Mouse (Mus musculus) midbrain, embryonic 11.5 days (tissue): ENCODE measurements around the gene Drap1. TPM values are rescaled to one million over a fixed set of nuclear protein-coding genes. Genes with fewer than 3 reads are reported as not detected.
A peak's percentile ranks its signal among the peaks of the same experiment; 100 is the strongest.

Experiments used
- ATAC-seq: fragments of 200-750 bp; cut with Nextera tagmentation; 2 replicates; pipeline ENCODE4 v1.8.0; 2017; ENCODE audit warnings: moderate TSS enrichment, moderate library complexity; ENCODE audit not compliant: low FRiP score
- DNase-seq: peaks from one replicate; pipeline ENCODE4 v3.0.0; 2015; ENCODE audit warnings: low spot score; ENCODE audit errors: missing footprints
- H3K27ac ChIP-seq: fragments of 300-500 bp; sonication (generic); 2 replicates; pipeline ENCODE4 v1.5.1; 2014; ENCODE audit warnings: low read depth, low read length
- H3K27me3 ChIP-seq: fragments of 300-500 bp; sonication (generic); 2 replicates; pipeline ENCODE4 v1.6.1; 2014; ENCODE audit warnings: mild to moderate bottlenecking, low read length, moderate library complexity, mixed read lengths; ENCODE audit not compliant: control insufficient read depth, insufficient read depth
- H3K36me3 ChIP-seq: fragments of 300-500 bp; sonication (generic); 2 replicates; pipeline ENCODE4 v1.6.1; 2014; ENCODE audit warnings: mild to moderate bottlenecking, low read length, moderate library complexity, mixed read lengths; ENCODE audit not compliant: control insufficient read depth, insufficient read depth
- H3K4me1 ChIP-seq: fragments of 300-500 bp; sonication (generic); 2 replicates; pipeline ENCODE4 v1.6.1; 2014; ENCODE audit warnings: low read length; ENCODE audit not compliant: control insufficient read depth, insufficient read depth
- H3K4me2 ChIP-seq: fragments of 300-500 bp; sonication (generic); 2 replicates; pipeline ENCODE4 v1.6.1; 2014; ENCODE audit warnings: mild to moderate bottlenecking, moderate library complexity
- H3K4me3 ChIP-seq: fragments of 300-500 bp; sonication (generic); 2 replicates; pipeline ENCODE4 v1.5.1; 2014; ENCODE audit warnings: low read depth, low read length
- H3K9ac ChIP-seq: fragments of 300-500 bp; sonication (generic); 2 replicates; pipeline ENCODE4 v1.6.1; 2014; ENCODE audit warnings: low read length
- H3K9me3 ChIP-seq: fragments of 300-500 bp; sonication (generic); 2 replicates; pipeline ENCODE4 v1.6.1; 2016; ENCODE audit warnings: low read length; ENCODE audit not compliant: control insufficient read depth
- WGBS: fragments of 180-500 bp; shearing (Covaris S2); extraction: QIAGEN DNeasy Blood & Tissue Kit; methylation state at CpG from one replicate; pipeline ENCODE4 v1.1.7; 2014; 5-methylcytosine and 5-hydroxymethylcytosine counted together
- polyA plus RNA-seq: library from polyadenylated mRNA; unstranded; fragments of >200 nt; fragmentation: Nextera tagmentation; extraction: Ambion mirVana; gene quantifications from 2 replicates; pipeline ENCODE4 v1.2.1, GENCODE M21; 2014

Drap1 gene
- polyA plus RNA-seq, 1 experiment from 2014 or later: 204 TPM

DNA sequence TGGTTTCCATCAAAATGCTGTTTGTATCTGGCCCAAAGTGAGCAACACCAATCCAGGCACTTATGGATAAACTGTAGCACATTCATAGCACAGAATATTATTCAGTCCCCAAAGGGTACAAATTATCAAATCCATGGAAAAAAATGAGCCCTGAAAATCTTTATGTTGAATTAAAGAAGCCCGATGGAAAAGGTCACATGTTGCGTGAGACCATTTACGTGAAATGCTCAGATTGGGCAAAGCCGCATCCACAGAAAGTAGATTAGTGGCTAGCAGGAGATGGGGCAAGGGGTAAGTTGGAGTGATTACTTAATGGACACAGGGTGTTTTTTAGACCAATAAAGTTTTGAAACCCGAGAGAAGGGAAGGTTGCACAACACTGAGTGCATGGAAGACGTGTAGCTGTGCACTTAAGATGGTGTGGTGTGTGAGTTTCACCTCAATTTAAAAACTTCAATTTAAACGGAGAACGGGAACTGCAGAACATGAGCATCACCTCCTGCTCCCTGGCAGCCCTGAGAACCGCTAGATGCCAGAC is 19.7 kb upstream of the Drap1 start:
- peaks cover 12% of the 10 kb centered on the region for H3K4me1 ChIP-seq
- H3K9ac ChIP-seq: no peak overlapping the region
- peaks cover 4% of the 10 kb centered on the region; the same call in 1 of the 2 replicates for H3K9me3 ChIP-seq
- H3K4me2 ChIP-seq: no peak overlapping the region
- WGBS: 69% methylated on average over 9 of the region's 9 CpGs
- H3K36me3 ChIP-seq: no peaks in the 10 kb centered on the region
- no peak overlapping the region for H3K4me3 ChIP-seq
- H3K27ac ChIP-seq: no peak overlapping the region
- H3K27me3 ChIP-seq: peaks cover 36% of the 10 kb centered on the region
- ATAC-seq (no peak), DNase-seq (no peak)

DNA sequence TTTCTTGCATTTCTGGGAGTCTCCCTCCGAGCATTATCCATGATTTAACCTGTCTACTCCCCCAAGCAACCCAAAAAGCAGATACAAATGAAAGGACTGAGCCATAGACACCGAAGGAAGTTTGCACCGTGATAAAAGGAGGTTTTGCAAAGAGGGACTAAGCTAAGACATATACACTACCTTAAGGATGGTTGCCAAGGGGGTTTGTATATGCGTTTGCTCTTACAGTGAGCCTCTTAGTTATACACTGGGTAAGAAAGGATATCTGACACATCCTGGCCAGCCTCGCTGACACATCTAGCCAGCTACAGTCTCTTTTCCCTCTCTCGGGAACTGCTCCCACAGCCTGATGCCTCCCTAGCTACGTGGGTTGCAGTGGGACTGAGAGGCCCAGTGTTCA is 9.2 kb upstream of the Drap1 start:
- H3K4me3 ChIP-seq: no peak overlapping the region
- DNase-seq: peak; percentile 67
- 80% methylated on average over 7 of the region's 7 CpGs for WGBS
- H3K4me2 ChIP-seq: peak overlapping the region; percentile 46
- H3K4me1 ChIP-seq: peaks cover 7% of the 10 kb centered on the region
- peak overlapping the region; percentile 49; the same call in 1 of the 2 replicates for H3K9ac ChIP-seq
- H3K9me3 ChIP-seq: no peaks in the 10 kb centered on the region
- H3K27me3 ChIP-seq: no peaks in the 10 kb centered on the region
- H3K27ac ChIP-seq: no peak overlapping the region
- H3K36me3 ChIP-seq: no peaks in the 10 kb centered on the region
- no peak for ATAC-seq

DNA sequence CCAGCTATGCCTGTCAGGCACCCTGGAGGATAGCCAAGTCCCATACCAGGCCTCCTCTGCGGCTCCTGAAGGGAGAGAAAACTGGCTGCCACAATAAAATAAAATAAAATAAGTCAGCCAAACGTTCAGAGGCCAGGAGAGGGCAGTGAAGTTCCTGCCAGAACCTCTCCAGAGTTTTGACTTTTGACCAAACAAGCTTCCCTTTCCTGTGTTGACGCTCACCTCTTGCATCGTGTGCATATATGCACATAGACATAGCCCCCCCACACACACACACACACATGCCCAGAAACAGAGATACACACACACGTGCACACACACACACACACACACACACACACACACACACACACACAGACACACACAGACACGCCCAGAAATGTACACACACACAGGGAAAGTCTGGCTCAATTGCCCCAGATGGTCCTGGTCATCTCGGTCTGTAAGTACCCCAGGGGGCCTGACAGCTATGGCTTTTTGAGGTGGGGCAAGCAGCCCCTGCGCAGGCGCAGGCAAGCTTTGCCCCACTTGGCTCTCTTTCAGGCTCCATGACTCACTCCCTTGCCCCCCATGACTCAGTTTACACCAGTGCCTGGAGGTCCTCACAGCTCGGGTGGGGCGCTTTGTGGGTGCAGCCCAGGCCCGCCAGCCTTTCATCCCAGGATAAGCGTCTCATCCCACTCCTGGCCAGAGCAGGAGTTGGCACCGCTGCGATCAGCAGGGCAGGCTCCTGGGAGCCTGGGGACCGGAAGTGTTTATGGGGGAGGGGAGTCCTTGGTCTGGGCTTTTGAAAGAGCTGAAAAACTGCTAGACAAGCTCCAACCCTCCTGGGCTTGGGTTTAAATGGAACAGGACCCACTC is 8.4 kb upstream of the Drap1 start:
- DNase-seq (peak; percentile 89), ATAC-seq (no peak)
- H3K4me2 ChIP-seq: peak overlapping the region; percentile 46
- H3K4me1 ChIP-seq: peaks cover 7% of the 10 kb centered on the region
- H3K4me3 ChIP-seq: peak overlapping the region; percentile 20; the same call in 1 of the 2 replicates
- no peaks in the 10 kb centered on the region for H3K36me3 ChIP-seq
- WGBS: 11% methylated on average over 16 of the region's 16 CpGs
- H3K27me3 ChIP-seq: no peaks in the 10 kb centered on the region
- H3K9ac ChIP-seq: peak overlapping the region; percentile 49
- H3K27ac ChIP-seq: no peak overlapping the region
- no peaks in the 10 kb centered on the region for H3K9me3 ChIP-seq

DNA sequence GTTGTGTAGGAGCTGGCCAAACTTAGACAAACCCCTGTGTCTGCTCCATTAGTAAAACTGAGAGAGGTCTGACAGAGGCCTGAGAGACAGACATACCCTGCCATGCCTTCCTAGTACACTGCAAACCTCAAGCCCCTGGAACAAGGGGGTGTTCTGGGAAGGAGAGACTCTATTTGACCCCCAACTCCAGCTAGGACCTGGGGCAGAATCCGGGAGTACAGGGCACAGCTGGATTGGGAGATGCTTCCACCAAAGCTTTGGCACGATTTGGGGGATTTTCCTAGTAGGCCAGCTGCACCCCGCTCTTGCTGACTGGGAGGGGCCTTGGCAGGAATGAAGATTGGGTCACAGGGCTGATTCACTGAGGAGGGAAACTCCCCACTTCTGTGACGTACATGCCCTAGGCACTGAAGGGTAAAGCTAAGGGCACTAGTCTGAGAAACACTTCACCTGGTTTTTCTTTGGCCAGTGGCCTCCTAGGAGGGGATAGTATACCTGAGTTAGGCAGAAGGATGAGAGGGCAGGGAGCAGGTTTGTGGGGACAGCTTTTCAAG is 7.2 kb upstream of the Drap1 start:
- 74% methylated on average over 4 of the region's 4 CpGs for WGBS
- Histone ChIP-seq H3K36me3 (no peaks in the 10 kb centered on the region), H3K27me3 (no peaks in the 10 kb centered on the region), H3K4me1 (peaks cover 7% of the 10 kb centered on the region), H3K4me2 (no peak overlapping the region), H3K4me3 (no peak overlapping the region), H3K27ac (no peak overlapping the region), H3K9me3 (no peaks in the 10 kb centered on the region), H3K9ac (no peak overlapping the region)
- DNase-seq (no peak), ATAC-seq (no peak)

DNA sequence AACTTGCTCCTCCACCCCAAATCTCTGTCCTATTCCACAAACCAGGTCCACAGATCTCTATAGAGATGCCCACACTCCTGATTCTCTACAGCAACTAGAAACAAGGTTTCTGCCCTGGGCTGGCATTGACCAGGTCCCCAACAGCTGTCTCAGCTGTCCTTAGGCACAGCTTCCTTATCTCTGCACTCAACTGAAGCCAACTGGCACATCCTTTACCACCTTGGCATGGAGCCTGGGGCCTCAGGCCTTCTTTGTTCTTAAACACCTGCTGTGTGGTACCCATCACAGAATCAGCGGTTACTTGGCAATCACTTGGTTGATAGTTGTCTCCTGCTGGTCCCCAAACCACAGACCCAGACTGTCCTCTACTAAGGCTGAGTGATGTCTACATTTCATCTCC is 5.6 kb upstream of the Drap1 start:
- peaks cover 14% of the 10 kb centered on the region for H3K4me1 ChIP-seq
- DNase-seq (peak; percentile 21), ATAC-seq (no peak)
- no peaks in the 10 kb centered on the region for H3K27me3 ChIP-seq
- WGBS: 90% methylated on average over 1 of the region's 1 CpGs
- H3K9ac ChIP-seq: no peak overlapping the region
- no peaks in the 10 kb centered on the region for H3K9me3 ChIP-seq
- 0 out of 2 replicates have a peak, but pooled peaks cover 5% of the 10 kb centered on the region for H3K36me3 ChIP-seq
- H3K27ac ChIP-seq: no peak overlapping the region
- no peak overlapping the region for H3K4me2 ChIP-seq
- H3K4me3 ChIP-seq: no peak overlapping the region

DNA sequence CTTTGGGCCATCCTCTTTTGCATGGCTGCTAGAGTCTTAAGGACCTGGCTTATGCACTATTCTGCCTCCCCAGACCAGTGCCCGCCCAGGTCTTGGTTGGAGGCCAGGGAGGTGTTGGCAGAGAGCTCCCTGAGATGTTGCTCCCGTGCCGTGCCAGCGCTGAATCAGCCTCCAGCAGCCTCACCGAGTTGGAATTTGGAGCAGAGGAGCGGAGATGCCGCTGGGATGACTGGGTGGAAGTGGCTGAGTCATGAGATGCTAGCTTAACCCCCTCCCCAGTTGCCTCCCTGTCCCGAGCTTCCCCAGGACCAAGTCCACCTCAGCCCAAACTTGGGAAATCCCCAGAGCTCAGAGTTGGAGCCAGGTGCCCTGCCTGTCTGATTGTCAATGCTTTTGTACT is 5.0 kb upstream of the Drap1 start:
- H3K9me3 ChIP-seq: no peaks in the 10 kb centered on the region
- no peak overlapping the region for H3K9ac ChIP-seq
- no peak overlapping the region for H3K27ac ChIP-seq
- peaks cover 14% of the 10 kb centered on the region for H3K4me1 ChIP-seq
- H3K27me3 ChIP-seq: no peaks in the 10 kb centered on the region
- no peak for ATAC-seq
- peak; percentile 33 for DNase-seq
- no peak overlapping the region for H3K4me2 ChIP-seq
- H3K36me3 ChIP-seq: 0 out of 2 replicates have a peak, but pooled peaks cover 5% of the 10 kb centered on the region
- 75% methylated on average over 8 of the region's 8 CpGs for WGBS
- H3K4me3 ChIP-seq: no peak overlapping the region

DNA sequence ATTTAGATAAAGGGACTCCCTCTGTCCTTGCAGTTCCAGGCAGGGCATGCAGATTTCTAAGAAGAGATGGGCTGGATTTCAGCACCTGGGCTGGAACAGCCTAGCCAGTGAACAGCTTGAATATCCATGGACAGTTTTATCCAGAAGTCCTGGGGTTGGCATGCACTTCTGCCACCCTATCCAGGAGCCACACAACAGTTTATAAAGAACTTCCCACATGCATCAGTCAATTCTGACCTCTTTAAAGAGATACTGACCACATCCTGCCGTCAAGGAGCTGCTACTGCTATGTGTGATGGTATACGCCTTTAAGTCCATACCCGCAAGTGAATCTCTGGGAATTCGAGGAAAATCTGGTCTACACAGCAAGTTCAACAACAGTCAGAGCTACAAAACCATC is 4.4 kb upstream of the Drap1 start:
- Histone ChIP-seq H3K9me3 (no peaks in the 10 kb centered on the region), H3K9ac (no peak overlapping the region), H3K27ac (no peak overlapping the region), H3K27me3 (no peaks in the 10 kb centered on the region), H3K4me3 (no peak overlapping the region), H3K4me2 (no peak overlapping the region), H3K4me1 (peaks cover 14% of the 10 kb centered on the region), H3K36me3 (0 out of 2 replicates have a peak, but pooled peaks cover 5% of the 10 kb centered on the region)
- 84% methylated on average over 4 of the region's 4 CpGs for WGBS
- ATAC-seq (no peak), DNase-seq (peak; percentile 65)

DNA sequence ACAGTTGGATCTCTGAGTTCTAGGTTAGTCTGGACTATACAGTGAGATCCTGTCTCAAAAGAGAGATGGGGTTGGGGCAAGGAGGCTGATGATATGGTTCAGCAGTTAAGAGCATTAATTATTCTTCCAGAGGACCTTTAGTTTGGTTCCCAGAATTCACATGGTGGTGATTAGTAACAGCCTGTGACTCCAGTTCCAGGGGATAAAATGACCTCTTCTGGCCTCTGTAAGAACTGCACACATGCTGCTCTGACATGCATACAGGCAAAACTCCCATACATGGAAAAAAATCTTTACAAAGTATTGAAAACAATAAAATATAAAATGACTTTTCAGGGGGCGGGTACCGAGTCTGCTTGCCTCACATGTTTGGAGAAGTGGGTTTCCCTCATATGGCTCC is 3.3 kb upstream of the Drap1 start:
- Histone ChIP-seq H3K9ac (no peak overlapping the region), H3K27ac (no peak overlapping the region), H3K4me2 (no peak overlapping the region), H3K9me3 (no peaks in the 10 kb centered on the region), H3K36me3 (0 out of 2 replicates have a peak, but pooled peaks cover 5% of the 10 kb centered on the region), H3K27me3 (no peaks in the 10 kb centered on the region), H3K4me1 (peaks cover 18% of the 10 kb centered on the region), H3K4me3 (no peak overlapping the region)
- ATAC-seq: no peak
- DNase-seq: peak; percentile 84
- 94% methylated on average over 2 of the region's 2 CpGs for WGBS
